Mouse (Mus musculus) yolk sac, embryonic 10.5 days (tissue): ENCODE results near the gene Hist1h4a.
A peak's percentile ranks its signal among the peaks of the same experiment; 100 is the strongest.
"Not testable (repeated sequence)": the region's sequence is repeated elsewhere in the genome, so short reads cannot be mapped to it uniquely, and the experiment has no call there.

Source experiments
- DNase-seq: peaks from one replicate; pipeline ENCODE4 v3.0.0-alpha.2; 2017; ENCODE audit warnings: low spot score

The Hist1h4a gene

GRCm38 (mm10) chr13:23760972-23761864 is at the start of gene Hist1h4a:
Gene Hist1h4a (minus strand): TSS chr13:23761230.
- peak; percentile 99 for DNase-seq

DNA sequence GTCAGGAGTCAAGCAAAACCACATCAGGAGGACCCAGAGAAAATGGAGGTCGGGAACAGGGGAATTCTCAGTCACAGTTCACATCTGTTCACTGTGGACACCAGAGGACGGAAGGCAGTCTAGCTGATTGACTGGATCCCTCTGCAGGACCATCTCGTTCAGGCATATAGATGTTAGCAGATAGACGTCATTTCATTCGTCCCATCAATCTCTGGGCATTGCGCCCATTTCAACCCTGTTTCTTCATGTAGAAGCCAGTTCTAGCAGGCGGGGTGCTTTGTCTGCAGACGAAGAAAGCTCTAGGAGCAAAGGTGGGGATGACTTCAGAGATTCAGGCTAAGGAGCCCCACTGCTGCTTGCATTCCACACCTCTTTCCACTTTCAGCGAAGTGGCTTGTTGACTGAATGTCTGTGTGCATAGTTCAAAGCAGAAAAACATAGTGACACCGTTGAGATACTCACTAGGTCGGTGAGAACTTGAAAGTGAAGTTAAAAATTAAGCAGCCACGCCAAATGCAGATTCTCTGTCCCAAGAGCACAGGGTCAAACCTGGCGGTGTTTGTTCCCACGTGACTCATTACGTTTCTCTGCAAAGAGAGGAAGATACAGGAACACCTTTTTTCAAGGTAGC is 45.5 kb upstream of the Hist1h4a start, which contains the start of gene Slc17a2:
Gene Slc17a2, plus strand, starts transcription at position 572 of the 631 bp plus-strand sequence.
- DNase-seq = peak; percentile 73

GRCm38 (mm10) chr13:23804532-23804931 is 43.5 kb upstream of the Hist1h4a start:
- peak; percentile 37 for DNase-seq

DNA sequence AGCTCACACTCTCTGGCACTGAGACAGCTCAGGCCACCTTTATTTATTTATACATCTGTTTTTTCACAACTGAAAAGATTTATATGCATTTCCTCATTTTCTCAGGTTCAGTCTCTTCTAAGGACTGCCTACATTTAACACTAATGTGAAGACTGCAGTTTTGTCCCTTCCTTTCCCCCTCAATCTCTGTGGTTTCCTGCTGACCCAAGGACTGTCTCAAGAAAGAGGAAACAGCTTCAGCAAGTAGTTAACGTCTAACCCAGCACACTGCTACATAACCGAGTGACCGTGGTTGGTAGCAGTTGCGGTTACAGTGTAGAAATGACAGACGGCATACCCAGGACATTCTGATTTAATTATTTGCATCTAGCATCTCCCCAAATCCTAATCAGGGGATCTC is 38.4 kb upstream of the Hist1h4a start:
- no peak for DNase-seq

DNA sequence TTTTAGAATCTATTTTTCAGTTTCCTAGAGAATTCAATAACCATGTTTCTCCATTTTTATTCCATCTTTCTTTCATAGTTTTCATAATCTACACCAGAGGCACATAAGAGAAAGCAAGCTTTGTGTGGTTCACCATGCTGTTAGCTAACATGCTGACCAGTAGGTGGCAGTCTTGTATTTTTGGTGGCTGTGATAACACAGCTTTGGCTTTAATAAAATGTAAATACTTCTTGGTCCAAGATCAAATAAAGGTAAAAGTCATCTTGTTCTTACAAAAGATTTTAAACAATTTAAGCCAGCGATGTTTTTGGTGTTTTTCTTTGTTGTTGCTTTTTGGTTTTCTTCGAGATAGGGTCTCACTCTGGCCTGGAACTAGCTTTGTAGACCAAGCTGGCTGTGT is 31.5 kb upstream of the Hist1h4a start:
- peak; percentile 32 for DNase-seq

DNA sequence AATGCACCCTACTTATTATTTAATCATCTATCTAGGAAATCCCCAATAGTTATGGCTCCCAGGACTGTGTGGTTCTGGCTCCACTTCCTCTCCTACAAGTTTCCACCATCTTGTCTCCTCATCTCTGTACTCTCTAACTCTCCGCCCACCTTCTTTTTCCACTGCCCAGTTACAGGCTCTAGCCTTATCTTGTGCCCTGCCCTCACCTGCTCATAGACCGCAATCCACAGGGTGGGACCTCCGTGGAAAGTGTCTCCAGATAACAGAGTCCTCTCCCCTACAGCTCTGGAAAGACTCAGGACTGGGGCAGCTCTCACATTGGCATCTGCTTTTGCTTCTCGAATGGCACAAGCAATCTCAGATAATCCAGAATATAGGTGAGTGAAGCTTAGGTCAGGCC is 18.0 kb upstream of the Hist1h4a start:
- DNase-seq = no peak

DNA sequence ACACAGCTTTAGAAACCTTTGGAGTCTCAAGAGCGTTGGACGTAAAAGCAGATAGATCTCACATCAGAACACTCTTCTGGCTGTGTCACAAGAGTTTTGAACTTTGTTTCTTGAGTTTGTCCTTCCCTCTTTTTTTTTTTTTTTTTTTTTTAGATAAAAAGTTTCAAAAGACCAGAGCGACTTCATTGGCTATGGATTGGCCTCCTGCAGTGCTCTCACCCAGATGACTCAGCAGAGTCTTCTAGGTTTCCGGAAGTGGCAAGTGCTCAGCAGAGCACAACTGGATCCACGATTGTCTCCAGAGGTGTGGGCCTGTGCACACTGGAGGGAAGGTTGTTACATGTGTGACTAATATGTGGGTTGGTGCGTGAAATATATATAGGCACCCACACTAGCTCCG is 17.3 kb upstream of the Hist1h4a start:
- no peak for DNase-seq

- DNase-seq = peak; percentile 79
These were observed 11.7 kb upstream of the Hist1h4a start for GRCm38 (mm10) chr13:23772561-23773313.

GRCm38 (mm10) chr13:23769613-23770012 is 8.6 kb upstream of the Hist1h4a start, which contains the start of gene Trim38:
Gene Trim38 (plus strand): TSS chr13:23769913.
- not testable (repeated sequence) for DNase-seq

GRCm38 (mm10) chr13:23768834-23769397 is 7.9 kb upstream of the Hist1h4a start:
- no peak for DNase-seq

- DNase-seq = no peak
These were observed 5.7 kb upstream of the Hist1h4a start for GRCm38 (mm10) chr13:23766772-23767171.

GRCm38 (mm10) chr13:23765172-23765513 is 4.1 kb upstream of the Hist1h4a start:
- no peak for DNase-seq

DNA sequence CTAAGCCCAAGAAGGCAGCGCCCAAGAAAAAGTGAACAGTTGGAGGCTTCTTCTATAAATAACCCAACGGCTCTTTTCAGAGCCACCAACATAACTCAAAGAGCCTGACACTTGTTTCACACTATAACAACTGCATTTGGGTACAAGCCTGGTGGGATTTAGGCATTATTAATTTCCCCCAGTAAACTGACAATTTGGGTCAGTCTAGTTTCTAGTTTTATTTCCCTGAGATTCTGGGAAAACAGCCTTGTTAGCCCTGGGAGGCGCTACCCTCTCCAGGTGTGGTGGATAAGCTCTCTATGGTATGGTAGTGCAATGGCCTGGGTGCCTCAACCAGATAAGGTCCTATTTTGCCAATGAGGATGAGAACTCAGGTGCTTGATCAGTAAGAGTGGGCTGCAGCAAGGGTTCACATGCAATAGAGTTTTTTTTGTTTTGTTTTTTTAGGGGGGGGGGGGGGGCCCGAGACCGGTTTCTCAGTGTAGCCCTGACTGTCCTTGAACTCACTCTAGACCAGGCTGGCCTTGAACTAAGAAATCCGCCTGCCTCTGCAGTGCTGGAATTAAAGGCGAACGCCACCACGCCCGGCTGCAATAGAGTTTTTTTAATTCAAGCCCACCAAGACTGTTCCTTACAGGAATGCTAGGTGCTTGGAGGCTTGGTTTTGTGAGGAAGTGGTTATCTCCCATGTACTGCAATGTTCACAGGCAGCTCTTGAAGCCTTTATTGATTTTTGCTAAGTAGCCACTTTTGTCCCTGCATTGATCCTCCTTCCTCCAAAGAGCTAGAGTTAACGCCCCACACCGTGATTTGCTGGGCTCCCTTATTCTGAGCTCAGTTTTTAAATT is 3.5 kb upstream of the Hist1h4a start:
- peak; percentile 47 for DNase-seq

- peak; percentile 93 for DNase-seq
These were observed 2.7 kb upstream of the Hist1h4a start, which contains the start of gene Hist1h1a for GRCm38 (mm10) chr13:23763586-23764323. Gene Hist1h1a (plus strand): TSS chr13:23763666.

- no peak for DNase-seq
These were observed 2.2 kb upstream of the Hist1h4a start for GRCm38 (mm10) chr13:23763242-23763585.

- peak; percentile 87 for DNase-seq
These were observed 1.1 kb upstream of the Hist1h4a start, which contains the start of gene Hist1h3a for GRCm38 (mm10) chr13:23761871-23762821. Gene Hist1h3a (minus strand): TSS chr13:23762386.

- peak; percentile 39 for DNase-seq
These were observed 624 bp downstream of the Hist1h4a start for GRCm38 (mm10) chr13:23760240-23760971.

DNA sequence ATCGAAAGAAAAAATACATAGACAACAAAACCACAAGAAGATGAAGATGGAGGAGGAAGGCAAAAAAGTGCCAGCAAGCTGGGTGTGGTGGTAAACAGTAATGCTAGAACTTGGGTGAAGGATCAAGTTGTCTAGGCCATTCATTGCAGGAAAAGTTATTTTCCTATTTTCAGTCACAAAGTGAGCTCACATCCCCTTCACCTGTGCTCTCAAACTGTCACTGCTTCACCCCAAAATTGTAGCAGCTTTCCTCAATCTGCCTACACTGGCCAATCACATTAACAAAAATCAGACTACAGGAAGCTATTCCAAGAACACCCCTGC is 1.2 kb downstream of the Hist1h4a start:
- DNase-seq = no peak
